Mouse (Mus musculus) lung, embryonic 16.5 days (tissue): ENCODE measurements at regions not wholly inside any gene's neighbourhood (a gene's known extent, or its start where the extent isn't known, plus 50 kb on each side); places are given as distances from the start of the nearest gene placed in this dataset.

Experiments used
- ATAC-seq: fragments of 200-750 bp; cut with Nextera tagmentation; 2 replicates; pipeline ENCODE4 v1.8.0; 2017; ENCODE audit warnings: low read depth, mild to moderate bottlenecking, moderate library complexity
- H3K27ac ChIP-seq: fragments of 300-500 bp; sonication (generic); 2 replicates; pipeline ENCODE4 v1.5.1; 2014; ENCODE audit warnings: mild to moderate bottlenecking, control low read depth, low read length
- H3K27me3 ChIP-seq: fragments of 300-500 bp; sonication (generic); 2 replicates; pipeline ENCODE4 v1.6.1; 2014; ENCODE audit warnings: low read depth, low read length, mixed read lengths; ENCODE audit not compliant: control insufficient read depth, insufficient read depth
- H3K36me3 ChIP-seq: fragments of 300-500 bp; sonication (generic); 2 replicates; pipeline ENCODE4 v1.6.1; 2014; ENCODE audit warnings: low read length; ENCODE audit not compliant: control insufficient read depth, insufficient read depth
- H3K4me1 ChIP-seq: fragments of 300-500 bp; sonication (generic); replicated peaks from 2 replicates; pipeline ENCODE4 v1.6.1; 2014; ENCODE audit warnings: low read length, mixed read lengths; ENCODE audit not compliant: control insufficient read depth, insufficient read depth
- H3K4me2 ChIP-seq: fragments of 300-500 bp; sonication (generic); 2 replicates; pipeline ENCODE4 v1.6.1; 2014; ENCODE audit warnings: low read depth, low read length, control low read depth
- H3K4me3 ChIP-seq: fragments of 300-500 bp; sonication (generic); 2 replicates; pipeline ENCODE4 v1.5.1; 2014; ENCODE audit warnings: mild to moderate bottlenecking, low read length, control low read depth
- H3K9ac ChIP-seq: fragments of 300-500 bp; sonication (generic); 2 replicates; pipeline ENCODE4 v1.6.1; 2014; ENCODE audit warnings: low read length, control low read depth
- H3K9me3 ChIP-seq: fragments of 300-500 bp; sonication (generic); 2 replicates; pipeline ENCODE4 v1.6.1; 2016; ENCODE audit warnings: low read length; ENCODE audit not compliant: control insufficient read depth
- WGBS: fragments of 180-500 bp; shearing (Covaris S2); extraction: QIAGEN DNeasy Blood & Tissue Kit; methylation state at CpG from one replicate; pipeline ENCODE4 v1.1.7; 2014; 5-methylcytosine and 5-hydroxymethylcytosine counted together

GRCm38 (mm10) chr13:5592556-5593061, 268.7 kb upstream of the Klf6 start:
- Histone ChIP-seq H3K4me2 (no peak overlapping the region), H3K27ac (no peak overlapping the region), H3K4me3 (no peak overlapping the region), H3K27me3 (no peaks in the 10 kb centered on the region), H3K36me3 (no peaks in the 10 kb centered on the region), H3K9me3 (no peaks in the 10 kb centered on the region), H3K4me1 (no peaks in the 10 kb centered on the region; the same call in 1 of the 2 replicates), H3K9ac (no peak overlapping the region)
- ATAC-seq: peak; percentile 98
- WGBS: 32% methylated on average over 3 of the region's 3 CpGs

DNA sequence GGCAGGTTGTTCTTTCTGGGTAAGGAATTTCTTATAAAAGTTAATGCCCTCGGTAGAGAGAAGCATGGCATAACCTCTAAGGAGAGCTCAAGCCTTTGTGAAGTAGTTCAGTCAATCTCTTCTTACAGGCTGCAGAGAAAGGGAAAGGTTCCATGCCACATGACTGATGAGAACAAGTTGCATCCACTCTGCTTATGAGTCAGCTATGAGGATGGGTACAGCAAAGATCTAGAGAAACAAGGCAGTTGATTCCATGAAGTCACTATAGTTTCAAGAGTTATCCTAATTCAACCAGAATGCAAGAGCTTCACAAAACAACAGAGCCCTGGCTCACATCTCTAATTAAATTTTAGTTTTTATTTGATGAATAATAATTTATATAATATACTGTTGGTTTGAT, 259.6 kb upstream of the Klf6 start:
- WGBS: 67% methylated on average over 1 of the region's 1 CpGs

GRCm38 (mm10) chr13:5603905-5604596, 257.2 kb upstream of the Klf6 start:
- no peak overlapping the region for H3K4me2 ChIP-seq
- WGBS: 40% methylated on average over 5 of the region's 5 CpGs
- no peak overlapping the region for H3K9ac ChIP-seq
- peak overlapping the region; percentile 63 for H3K27ac ChIP-seq
- no peak overlapping the region for H3K4me3 ChIP-seq
- H3K9me3 ChIP-seq: no peaks in the 10 kb centered on the region
- no peaks in the 10 kb centered on the region; the same call in 1 of the 2 replicates for H3K4me1 ChIP-seq
- no peaks in the 10 kb centered on the region for H3K36me3 ChIP-seq
- H3K27me3 ChIP-seq: no peaks in the 10 kb centered on the region
- peak; percentile 89 for ATAC-seq

More for the DNA sequence above, 259.6 kb upstream of the Klf6 start:
- H3K9me3 ChIP-seq: no peaks in the 10 kb centered on the region
- no peaks in the 10 kb centered on the region for H3K27me3 ChIP-seq
- H3K4me1 ChIP-seq: no peaks in the 10 kb centered on the region; the same call in 1 of the 2 replicates
- no peak overlapping the region for H3K27ac ChIP-seq
- no peak for ATAC-seq
- no peaks in the 10 kb centered on the region for H3K36me3 ChIP-seq
- H3K4me3 ChIP-seq: no peak overlapping the region
- H3K9ac ChIP-seq: no peak overlapping the region
- H3K4me2 ChIP-seq: no peak overlapping the region

- Histone ChIP-seq H3K27me3 (no peaks in the 10 kb centered on the region), H3K9me3 (no peaks in the 10 kb centered on the region), H3K36me3 (no peaks in the 10 kb centered on the region), H3K27ac (no peak overlapping the region), H3K4me2 (no peak overlapping the region), H3K9ac (no peak overlapping the region), H3K4me3 (no peak overlapping the region), H3K4me1 (no peaks in the 10 kb centered on the region; the same call in 1 of the 2 replicates)
- ATAC-seq: no peak
These were observed 255.9 kb upstream of the Klf6 start for GRCm38 (mm10) chr13:5605418-5605817.

DNA sequence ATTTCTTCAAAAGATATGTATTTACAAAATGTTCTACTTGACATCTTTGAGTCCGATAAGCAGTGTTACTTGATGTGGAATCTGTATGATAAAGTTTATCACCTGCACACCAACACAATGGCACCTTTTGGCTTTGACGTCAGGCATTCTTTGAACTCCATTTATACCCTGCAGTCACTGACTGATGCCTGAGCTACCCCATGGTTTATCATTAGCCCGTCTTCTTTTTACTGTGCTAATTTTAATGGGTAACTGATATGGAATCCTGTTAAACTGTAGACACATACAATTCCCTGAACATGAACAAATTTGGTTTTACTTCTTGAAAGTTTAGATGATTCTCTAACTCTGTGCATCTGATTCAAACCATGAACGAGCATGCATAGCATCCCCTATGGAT, 253.8 kb upstream of the Klf6 start:
- Histone ChIP-seq H3K4me2 (no peak overlapping the region), H3K27me3 (no peaks in the 10 kb centered on the region), H3K4me3 (no peak overlapping the region), H3K36me3 (no peaks in the 10 kb centered on the region), H3K4me1 (no peaks in the 10 kb centered on the region; the same call in 1 of the 2 replicates), H3K9ac (no peak overlapping the region), H3K9me3 (no peaks in the 10 kb centered on the region), H3K27ac (no peak overlapping the region)
- no peak for ATAC-seq
- 78% methylated on average over 4 of the region's 4 CpGs for WGBS

- H3K9me3 ChIP-seq: no peaks in the 10 kb centered on the region
- no peak for ATAC-seq
- H3K36me3 ChIP-seq: no peaks in the 10 kb centered on the region
- H3K9ac ChIP-seq: no peak overlapping the region
- no peak overlapping the region for H3K4me3 ChIP-seq
- no peaks in the 10 kb centered on the region for H3K4me1 ChIP-seq
- WGBS: 67% methylated on average over 7 of the region's 7 CpGs
- no peaks in the 10 kb centered on the region for H3K27me3 ChIP-seq
- no peak overlapping the region for H3K27ac ChIP-seq
- H3K4me2 ChIP-seq: no peak overlapping the region
These were observed 247.0 kb upstream of the Klf6 start for GRCm38 (mm10) chr13:5614186-5614737.

GRCm38 (mm10) chr13:5614833-5615232, 246.4 kb upstream of the Klf6 start:
- no peak overlapping the region for H3K27ac ChIP-seq
- no peak overlapping the region for H3K4me3 ChIP-seq
- H3K36me3 ChIP-seq: no peaks in the 10 kb centered on the region
- H3K4me1 ChIP-seq: no peaks in the 10 kb centered on the region
- no peak overlapping the region for H3K9ac ChIP-seq
- no peaks in the 10 kb centered on the region for H3K27me3 ChIP-seq
- peak; percentile 36; the same call in 1 of the 2 replicates for ATAC-seq
- H3K9me3 ChIP-seq: no peaks in the 10 kb centered on the region
- no peak overlapping the region for H3K4me2 ChIP-seq
- WGBS: 66% methylated on average over 5 of the region's 5 CpGs

DNA sequence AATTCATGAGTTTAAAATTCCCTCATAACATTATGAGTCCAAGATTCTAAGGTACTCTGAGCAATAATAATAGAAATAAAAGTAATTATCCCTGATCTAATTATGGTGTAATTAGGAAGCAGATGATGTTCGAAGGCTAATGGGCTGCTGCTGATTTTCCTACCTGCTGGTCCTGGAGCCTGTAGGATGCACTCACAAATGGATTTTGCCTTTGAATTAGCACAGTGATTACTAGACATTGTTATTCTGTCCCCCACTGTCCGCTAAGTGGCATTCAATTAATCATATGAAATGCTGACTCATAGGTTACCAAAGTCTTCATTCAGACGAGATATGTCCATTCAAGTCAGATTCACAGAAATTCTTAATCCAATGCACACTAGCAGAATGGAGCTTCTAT, 246.0 kb upstream of the Klf6 start:
- H3K4me3 ChIP-seq: no peak overlapping the region

GRCm38 (mm10) chr13:5628124-5628523, 233.2 kb upstream of the Klf6 start:
- Histone ChIP-seq H3K4me2 (no peak overlapping the region), H3K9ac (no peak overlapping the region), H3K9me3 (no peaks in the 10 kb centered on the region), H3K27me3 (no peaks in the 10 kb centered on the region), H3K4me3 (no peak overlapping the region), H3K27ac (no peak overlapping the region), H3K4me1 (no peaks in the 10 kb centered on the region), H3K36me3 (no peaks in the 10 kb centered on the region)
- ATAC-seq: no peak
- WGBS: 16% methylated on average over 2 of the region's 2 CpGs

More for the DNA sequence above, 246.0 kb upstream of the Klf6 start:
- Histone ChIP-seq H3K27me3 (no peaks in the 10 kb centered on the region), H3K27ac (no peak overlapping the region), H3K9me3 (no peaks in the 10 kb centered on the region), H3K4me2 (no peak overlapping the region), H3K9ac (no peak overlapping the region), H3K36me3 (no peaks in the 10 kb centered on the region), H3K4me1 (no peaks in the 10 kb centered on the region)
- ATAC-seq: no peak
- WGBS: 71% methylated on average over 3 of the region's 3 CpGs
